Mouse (Mus musculus) kidney, embryonic 16.5 days (tissue): ENCODE results near the gene Ppargc1a. TPM values are rescaled to one million over a fixed set of nuclear protein-coding genes. Genes with fewer than 3 reads are reported as not detected.

Experiments used
- ATAC-seq: fragments of 200-750 bp; cut with Nextera tagmentation; 2 replicates; pipeline ENCODE4 v1.8.0; 2017; ENCODE audit warnings: moderate TSS enrichment; ENCODE audit not compliant: low FRiP score, low TSS enrichment
- H3K27ac ChIP-seq: fragments of 300-500 bp; sonication (generic); 2 replicates; pipeline ENCODE4 v1.5.1; 2014; ENCODE audit warnings: low read length
- H3K27me3 ChIP-seq: fragments of 300-500 bp; sonication (generic); 2 replicates; pipeline ENCODE4 v1.6.1; 2014; ENCODE audit warnings: low read length, control low read depth, mixed read lengths; ENCODE audit not compliant: insufficient read depth
- H3K36me3 ChIP-seq: fragments of 300-500 bp; sonication (generic); 2 replicates; pipeline ENCODE4 v1.6.1; 2014; ENCODE audit warnings: low read length, control low read depth, mixed read lengths; ENCODE audit not compliant: insufficient read depth
- H3K4me1 ChIP-seq: fragments of 300-500 bp; sonication (generic); 2 replicates; pipeline ENCODE4 v1.6.1; 2014; ENCODE audit warnings: low read length, control low read depth, mixed read lengths; ENCODE audit not compliant: insufficient read depth
- H3K4me2 ChIP-seq: fragments of 300-500 bp; sonication (generic); replicated peaks from 2 replicates; pipeline ENCODE4 v1.6.1; 2014; ENCODE audit warnings: low read depth, low read length
- H3K4me3 ChIP-seq: fragments of 300-500 bp; sonication (generic); 2 replicates; pipeline ENCODE4 v1.5.1; 2014; ENCODE audit warnings: mild to moderate bottlenecking, low read length
- H3K9ac ChIP-seq: fragments of 300-500 bp; sonication (generic); replicated peaks from 2 replicates; pipeline ENCODE4 v1.6.1; 2014; ENCODE audit warnings: low read length
- H3K9me3 ChIP-seq: fragments of 300-500 bp; sonication (generic); 2 replicates; pipeline ENCODE4 v1.6.1; 2016; ENCODE audit warnings: low read length, control low read depth
- WGBS: fragments of 180-500 bp; shearing (Covaris S2); extraction: QIAGEN DNeasy Blood & Tissue Kit; methylation state at CpG from one replicate; pipeline ENCODE4 v1.1.7; 2014; 5-methylcytosine and 5-hydroxymethylcytosine counted together
- polyA plus RNA-seq: library from polyadenylated mRNA; unstranded; fragments of >200 nt; fragmentation: Nextera tagmentation; extraction: Ambion mirVana; gene quantifications from 2 replicates; pipeline ENCODE4 v1.2.1, GENCODE M21; 2015

The Ppargc1a gene
- polyA plus RNA-seq, 1 experiment from 2014 or later, result 24.5 TPM

GRCm38 (mm10) chr5:51446299-51447090 lies 121.0 kb downstream of the Ppargc1a start:
- no peak overlapping the region for H3K4me3 ChIP-seq
- no peak overlapping the region for H3K9ac ChIP-seq
- H3K36me3 ChIP-seq, result no peaks in the 10 kb centered on the region
- H3K27ac ChIP-seq, result peak overlapping the region; percentile 71
- H3K4me1 ChIP-seq, result peaks cover 8% of the 10 kb centered on the region
- no peaks in the 10 kb centered on the region for H3K27me3 ChIP-seq
- no peak overlapping the region for H3K4me2 ChIP-seq
- no peaks in the 10 kb centered on the region for H3K9me3 ChIP-seq
- WGBS, result 83% methylated on average over 14 of the region's 14 CpGs
- 0 out of 2 replicates have a peak, but pooled peaks have one; percentile 55 for ATAC-seq

DNA sequence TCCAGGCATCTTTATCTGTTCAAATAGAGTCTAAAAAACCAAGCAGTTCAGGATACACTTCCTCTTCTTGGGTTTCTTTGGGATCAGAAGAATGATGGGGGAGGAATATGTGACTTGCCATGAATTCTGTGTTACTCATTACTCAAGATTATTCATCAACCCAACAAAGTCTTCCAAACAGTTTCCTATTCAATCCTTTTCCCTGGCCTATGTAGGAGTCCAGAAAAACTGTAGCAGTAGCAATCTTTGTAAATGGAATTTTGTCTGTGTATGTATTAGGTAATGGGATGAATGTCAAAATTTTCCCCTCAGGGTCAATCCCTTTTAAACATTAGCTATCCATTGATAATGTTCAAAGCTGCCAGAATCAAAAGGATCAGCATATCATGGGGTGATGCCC lies 121.8 kb downstream of the Ppargc1a start:
- H3K4me3 ChIP-seq, result no peak overlapping the region
- no peaks in the 10 kb centered on the region for H3K36me3 ChIP-seq
- H3K9me3 ChIP-seq, result no peaks in the 10 kb centered on the region
- peak overlapping the region; percentile 72; the same call in 1 of the 2 replicates for H3K27ac ChIP-seq
- peak; percentile 75 for ATAC-seq
- no peak overlapping the region for H3K4me2 ChIP-seq
- H3K27me3 ChIP-seq, result no peaks in the 10 kb centered on the region
- peaks cover 8% of the 10 kb centered on the region for H3K4me1 ChIP-seq
- H3K9ac ChIP-seq, result no peak overlapping the region

GRCm38 (mm10) chr5:51439773-51440172 lies 127.8 kb downstream of the Ppargc1a start:
- H3K27me3 ChIP-seq, result no peaks in the 10 kb centered on the region
- no peaks in the 10 kb centered on the region for H3K4me1 ChIP-seq
- H3K36me3 ChIP-seq, result no peaks in the 10 kb centered on the region
- no peak; the same call in 1 of the 2 replicates for ATAC-seq
- no peak overlapping the region for H3K9ac ChIP-seq
- H3K27ac ChIP-seq, result no peak overlapping the region
- WGBS, result 7% methylated on average over 4 of the region's 4 CpGs
- no peaks in the 10 kb centered on the region for H3K9me3 ChIP-seq
- no peak overlapping the region for H3K4me2 ChIP-seq
- no peak overlapping the region for H3K4me3 ChIP-seq

DNA sequence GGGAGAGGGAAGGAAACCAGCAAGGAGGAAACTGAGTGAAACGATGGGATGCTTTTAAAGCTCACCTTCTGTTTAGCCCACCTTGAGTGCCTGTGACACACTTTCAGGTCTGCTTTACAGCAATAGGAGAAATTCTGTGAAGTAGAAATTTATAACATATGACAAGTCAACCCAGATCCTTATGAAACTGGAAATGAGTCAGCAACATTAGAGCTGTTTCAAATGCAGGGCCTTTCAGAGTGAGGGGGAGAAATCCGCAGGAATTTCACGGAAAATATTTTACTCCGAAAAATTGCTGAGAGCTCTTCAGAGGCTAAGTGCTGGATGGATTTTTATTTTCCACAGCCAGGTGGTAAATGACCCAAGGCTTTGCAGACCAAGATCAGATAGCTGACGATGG lies 133.6 kb downstream of the Ppargc1a start:
- ATAC-seq, result no peak
- H3K9ac ChIP-seq, result no peak overlapping the region
- H3K36me3 ChIP-seq, result no peaks in the 10 kb centered on the region
- H3K27me3 ChIP-seq, result no peaks in the 10 kb centered on the region
- no peak overlapping the region for H3K27ac ChIP-seq
- no peaks in the 10 kb centered on the region for H3K4me1 ChIP-seq
- H3K9me3 ChIP-seq, result no peaks in the 10 kb centered on the region
- H3K4me3 ChIP-seq, result no peak overlapping the region
- H3K4me2 ChIP-seq, result no peak overlapping the region
- WGBS, result 72% methylated on average over 5 of the region's 5 CpGs

DNA sequence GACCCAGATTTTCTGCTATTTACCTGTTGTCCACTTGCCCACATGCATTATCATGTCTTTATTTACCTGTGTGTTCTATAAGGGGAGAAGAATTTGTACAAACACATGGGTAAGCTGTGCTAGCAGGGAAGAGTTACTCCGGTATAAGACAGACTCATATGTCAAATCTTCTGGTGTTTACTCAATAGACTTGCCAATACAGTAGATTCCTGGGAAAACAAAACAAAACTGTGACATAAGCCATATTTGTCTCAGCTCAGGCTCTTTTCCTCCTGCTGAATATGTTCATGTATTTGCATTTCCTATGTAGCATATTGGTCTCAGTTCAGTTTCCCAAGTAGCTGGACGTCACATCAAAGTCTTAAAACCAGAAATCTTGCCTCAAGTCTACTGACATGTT lies 135.0 kb downstream of the Ppargc1a start:
- Histone ChIP-seq H3K9me3 (no peaks in the 10 kb centered on the region), H3K4me3 (no peak overlapping the region), H3K9ac (no peak overlapping the region), H3K4me2 (no peak overlapping the region), H3K4me1 (no peaks in the 10 kb centered on the region), H3K27me3 (no peaks in the 10 kb centered on the region), H3K27ac (no peak overlapping the region), H3K36me3 (no peaks in the 10 kb centered on the region)
- ATAC-seq, result no peak
- WGBS, result 76% methylated on average over 2 of the region's 2 CpGs

GRCm38 (mm10) chr5:51432031-51432430 lies 135.5 kb downstream of the Ppargc1a start:
- WGBS, result 62% methylated on average over 4 of the region's 4 CpGs
- no peaks in the 10 kb centered on the region for H3K4me1 ChIP-seq
- no peak overlapping the region for H3K27ac ChIP-seq
- ATAC-seq, result peak; percentile 74; the same call in 1 of the 2 replicates
- no peak overlapping the region for H3K9ac ChIP-seq
- no peaks in the 10 kb centered on the region for H3K9me3 ChIP-seq
- H3K27me3 ChIP-seq, result no peaks in the 10 kb centered on the region
- H3K4me2 ChIP-seq, result no peak overlapping the region
- no peak overlapping the region for H3K4me3 ChIP-seq
- no peaks in the 10 kb centered on the region for H3K36me3 ChIP-seq

DNA sequence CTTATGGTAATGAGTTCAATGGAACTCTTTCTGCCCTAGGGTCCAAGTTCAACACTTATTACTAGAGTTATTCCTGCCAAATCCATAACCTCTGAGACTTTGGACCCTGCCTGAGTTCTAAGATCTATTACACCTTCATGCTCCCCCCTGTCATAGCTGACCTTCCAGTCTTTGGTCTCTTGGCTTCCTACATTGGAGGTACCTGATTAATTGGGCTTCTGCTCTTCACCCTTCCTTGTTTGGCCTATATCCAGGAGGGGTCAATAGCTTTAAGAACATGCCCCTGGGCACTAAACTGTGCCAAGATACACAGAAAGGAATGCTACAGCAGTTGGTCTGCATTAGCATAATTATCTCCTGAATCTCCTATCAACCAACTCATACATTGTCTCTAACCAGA lies 141.1 kb downstream of the Ppargc1a start:
- Histone ChIP-seq H3K4me1 (no peaks in the 10 kb centered on the region), H3K36me3 (no peaks in the 10 kb centered on the region), H3K4me3 (no peak overlapping the region), H3K9ac (no peak overlapping the region), H3K27me3 (no peaks in the 10 kb centered on the region), H3K9me3 (no peaks in the 10 kb centered on the region), H3K27ac (no peak overlapping the region), H3K4me2 (no peak overlapping the region)
- no peak for ATAC-seq

DNA sequence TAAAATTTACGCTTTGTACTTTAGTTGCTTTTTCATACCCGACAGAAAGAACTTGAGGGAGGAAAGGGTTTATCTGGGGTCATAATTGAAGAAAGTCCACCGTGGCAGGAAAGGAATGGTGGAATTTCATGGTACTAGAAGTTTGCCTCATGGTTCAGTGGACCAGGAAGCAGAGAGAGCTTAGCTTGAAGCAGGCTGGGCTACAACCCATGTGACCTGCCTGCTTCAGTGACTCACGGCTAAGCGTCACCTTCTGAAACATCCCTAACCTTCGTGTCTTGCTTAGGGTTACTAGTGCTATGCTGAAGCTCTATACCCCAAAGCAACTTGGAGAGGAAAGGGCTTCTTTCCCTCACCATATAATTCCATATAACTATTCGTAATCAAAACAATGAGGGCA lies 151.1 kb downstream of the Ppargc1a start:
- H3K36me3 ChIP-seq, result no peaks in the 10 kb centered on the region
- H3K27me3 ChIP-seq, result no peaks in the 10 kb centered on the region
- no peak overlapping the region for H3K27ac ChIP-seq
- H3K4me3 ChIP-seq, result no peak overlapping the region
- H3K9ac ChIP-seq, result no peak overlapping the region
- H3K4me1 ChIP-seq, result no peaks in the 10 kb centered on the region
- no peaks in the 10 kb centered on the region for H3K9me3 ChIP-seq
- no peak overlapping the region for H3K4me2 ChIP-seq
- 61% methylated on average over 7 of the region's 7 CpGs for WGBS
- ATAC-seq, result peak; percentile 63; the same call in 1 of the 2 replicates

DNA sequence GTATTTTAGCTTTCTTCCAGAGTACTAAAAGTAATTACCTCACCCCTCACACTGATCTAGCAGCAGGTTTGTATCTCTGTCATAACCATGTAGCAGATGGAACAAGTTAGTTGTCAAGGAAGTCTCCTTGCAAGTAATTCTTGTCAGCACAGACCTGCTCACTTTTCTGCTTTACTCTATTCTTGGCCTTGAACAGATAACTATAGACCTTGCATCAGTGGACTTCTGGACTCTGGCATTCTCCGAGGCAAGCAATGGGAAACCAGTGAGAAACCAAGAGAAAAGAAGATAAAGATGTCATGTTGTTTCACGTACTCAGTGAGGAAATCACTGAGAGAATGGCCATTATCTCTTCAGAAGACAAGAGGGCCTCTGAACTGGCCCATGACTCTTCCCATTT lies 152.1 kb downstream of the Ppargc1a start:
- Histone ChIP-seq H3K4me3 (no peak overlapping the region), H3K9ac (no peak overlapping the region), H3K36me3 (no peaks in the 10 kb centered on the region), H3K9me3 (no peaks in the 10 kb centered on the region), H3K4me2 (no peak overlapping the region), H3K27ac (no peak overlapping the region), H3K4me1 (no peaks in the 10 kb centered on the region), H3K27me3 (no peaks in the 10 kb centered on the region)
- 80% methylated on average over 2 of the region's 2 CpGs for WGBS
- no peak for ATAC-seq

DNA sequence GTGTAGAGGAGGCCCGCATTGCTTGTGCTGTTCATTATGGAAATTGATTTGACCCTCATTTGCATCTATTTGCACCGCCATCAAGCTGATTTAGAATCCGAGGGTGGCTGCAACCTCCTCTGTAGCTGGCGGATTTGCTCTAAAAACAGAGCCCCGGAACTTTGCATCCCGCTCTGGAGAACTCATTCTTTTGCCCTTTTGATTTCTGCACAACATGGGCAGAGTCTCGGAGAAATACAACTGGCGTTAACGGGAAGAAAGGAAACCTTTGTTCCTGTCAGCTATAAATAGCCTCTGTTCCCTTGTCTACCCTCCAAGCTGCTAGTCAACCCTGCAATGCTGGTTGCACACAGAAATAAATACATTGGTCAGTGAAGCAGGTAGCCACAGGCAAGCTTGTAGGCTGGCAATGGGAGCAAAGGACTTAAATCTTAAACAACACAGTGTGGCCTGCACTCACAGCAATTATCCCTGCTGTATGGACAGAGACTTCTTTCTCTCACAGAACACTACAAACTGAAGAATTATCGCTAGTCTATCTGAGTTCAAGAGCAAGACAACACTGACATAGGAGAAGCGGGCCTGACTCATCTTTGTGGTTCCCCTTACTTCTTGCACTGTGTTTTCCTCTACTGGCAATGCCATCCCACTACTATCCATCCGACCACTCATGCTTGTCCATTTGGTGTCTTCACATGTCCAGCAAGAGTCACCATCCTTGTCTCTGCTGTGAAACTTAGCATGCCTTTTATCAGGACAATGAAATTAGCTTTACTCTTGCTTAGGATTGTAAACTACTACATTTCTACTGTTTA lies 155.0 kb downstream of the Ppargc1a start:
- Histone ChIP-seq H3K27me3 (no peaks in the 10 kb centered on the region), H3K9ac (no peak overlapping the region), H3K4me3 (no peak overlapping the region), H3K4me2 (peak overlapping the region; percentile 24; the same call in 1 of the 2 replicates), H3K9me3 (no peaks in the 10 kb centered on the region), H3K4me1 (no peaks in the 10 kb centered on the region), H3K36me3 (no peaks in the 10 kb centered on the region), H3K27ac (peak overlapping the region; percentile 19)
- 35% methylated on average over 12 of the region's 12 CpGs for WGBS
- ATAC-seq, result peak; percentile 82; the same call in 1 of the 2 replicates
